Mouse (Mus musculus) cerebellum, adult 11 months (tissue): ENCODE results near the gene Morn4.

Experiments
- DNase-seq: peaks from one replicate; pipeline ENCODE4 v3.0.0; 2022

Morn4 gene

DNA sequence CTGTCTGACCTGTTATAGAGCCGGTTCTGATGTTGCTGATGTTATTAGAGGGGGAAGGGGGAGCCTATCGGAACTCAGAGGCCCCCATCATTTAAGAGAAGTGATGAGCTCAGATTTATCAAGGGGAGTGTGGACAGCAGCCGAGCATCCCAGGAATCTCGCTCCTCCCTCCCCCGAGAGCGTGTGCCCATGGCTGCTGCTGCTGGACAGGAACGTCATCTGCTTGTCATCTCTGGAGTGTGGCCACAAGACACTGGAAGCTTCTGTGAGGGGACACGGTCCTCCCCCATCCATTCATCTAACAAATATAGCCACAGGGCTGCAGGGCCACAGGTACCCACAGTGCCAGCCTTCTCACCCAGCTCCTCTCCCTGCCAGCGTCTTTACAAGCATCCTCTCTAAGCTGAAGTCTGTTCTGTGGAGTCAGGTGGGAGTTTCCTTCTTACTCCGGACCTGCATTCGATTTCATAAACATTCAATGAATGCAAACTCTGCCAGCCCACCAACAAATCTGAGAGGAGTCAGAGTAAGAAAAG is 48.9 kb downstream of the Morn4 start:
- DNase-seq = no peak

DNA sequence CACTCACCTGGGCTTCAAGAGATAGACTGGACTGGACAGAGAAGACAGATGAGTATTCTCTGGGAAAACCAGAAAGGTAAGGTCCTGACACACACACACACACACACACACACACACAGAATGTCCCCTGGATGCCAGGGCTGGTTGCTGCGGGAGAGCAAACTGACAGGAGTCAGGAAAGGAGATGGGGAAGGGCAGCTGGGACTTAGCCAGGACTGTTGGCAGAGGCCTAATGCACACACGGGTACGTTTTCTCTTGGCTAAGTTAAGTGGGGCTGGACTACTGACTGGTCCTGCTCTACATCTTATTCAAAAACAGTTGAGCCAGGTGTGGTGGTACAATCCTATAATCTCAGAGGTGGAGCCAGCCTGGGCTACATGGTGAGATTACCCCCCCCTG is 49.8 kb downstream of the Morn4 start:
- DNase-seq = no peak

DNA sequence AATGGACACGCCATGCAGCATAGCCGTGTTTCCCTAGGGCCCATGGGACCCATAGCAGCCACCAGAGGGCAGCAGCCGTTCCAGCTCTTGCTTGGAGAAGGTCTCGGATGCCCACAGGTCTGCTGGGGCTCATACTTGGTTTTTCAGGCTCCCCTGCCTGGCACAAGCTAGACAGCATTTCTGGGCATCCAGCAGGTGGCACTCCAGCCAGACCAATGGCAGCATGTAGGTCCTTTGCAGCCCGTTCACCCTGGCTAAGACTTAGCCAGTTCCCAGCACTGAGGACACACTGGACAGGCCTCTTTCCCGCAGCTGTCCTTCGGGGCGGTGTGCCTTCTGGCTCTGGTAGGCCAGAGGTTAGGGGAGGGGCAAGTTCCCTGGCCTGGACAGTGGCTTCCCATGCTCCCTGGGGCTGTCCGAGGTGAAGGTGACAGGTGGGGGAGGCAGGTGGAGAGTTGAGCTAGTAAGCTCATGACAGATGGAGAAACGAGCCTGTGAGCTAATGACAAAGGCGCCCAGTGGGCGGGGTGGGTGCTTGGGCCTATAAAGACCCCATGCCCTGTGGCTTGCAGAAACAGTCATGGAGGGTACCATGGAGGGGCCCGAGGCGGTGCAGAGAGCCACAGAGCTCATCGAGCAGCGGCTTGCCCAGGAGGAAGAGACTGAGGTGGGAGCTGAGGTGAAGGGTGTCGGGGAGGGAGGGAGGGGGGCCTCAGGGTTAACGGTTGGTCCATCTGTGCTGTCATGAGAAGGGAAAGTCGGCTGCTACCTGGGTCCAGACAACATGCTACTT is 50.5 kb downstream of the Morn4 start, which contains the start of gene Ankrd2:
Gene Ankrd2 (plus strand): TSS at position 545 of the 793 bp plus-strand sequence.
- peak; percentile 86 for DNase-seq

DNA sequence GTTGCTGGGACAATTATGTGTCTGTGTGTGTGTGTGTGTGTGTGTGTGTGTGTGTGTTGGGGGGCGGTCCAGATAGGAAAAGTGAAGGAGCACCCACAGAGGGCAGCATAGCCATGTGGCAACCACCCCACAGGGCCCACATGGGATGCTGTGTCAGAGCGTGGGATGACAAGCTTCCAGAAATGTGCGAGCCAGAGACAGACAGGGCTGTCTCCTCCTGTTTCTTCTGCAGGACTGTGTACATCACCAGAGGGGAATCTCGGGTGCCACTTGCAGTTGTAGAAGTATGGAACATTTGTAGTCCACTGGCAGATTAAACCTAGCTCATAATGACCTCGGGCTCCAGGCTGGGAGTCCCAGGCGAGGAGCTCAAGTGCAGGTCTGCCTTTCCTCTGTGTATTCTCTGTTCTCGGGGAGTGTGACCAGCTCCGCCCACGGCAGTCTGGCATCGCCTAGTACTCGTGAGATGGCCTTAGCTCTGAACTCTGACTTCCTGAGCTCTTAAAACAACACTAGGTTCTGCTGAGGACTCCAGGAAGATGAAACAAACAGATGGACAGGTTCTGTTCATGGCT is 51.2 kb downstream of the Morn4 start:
- DNase-seq = no peak

DNA sequence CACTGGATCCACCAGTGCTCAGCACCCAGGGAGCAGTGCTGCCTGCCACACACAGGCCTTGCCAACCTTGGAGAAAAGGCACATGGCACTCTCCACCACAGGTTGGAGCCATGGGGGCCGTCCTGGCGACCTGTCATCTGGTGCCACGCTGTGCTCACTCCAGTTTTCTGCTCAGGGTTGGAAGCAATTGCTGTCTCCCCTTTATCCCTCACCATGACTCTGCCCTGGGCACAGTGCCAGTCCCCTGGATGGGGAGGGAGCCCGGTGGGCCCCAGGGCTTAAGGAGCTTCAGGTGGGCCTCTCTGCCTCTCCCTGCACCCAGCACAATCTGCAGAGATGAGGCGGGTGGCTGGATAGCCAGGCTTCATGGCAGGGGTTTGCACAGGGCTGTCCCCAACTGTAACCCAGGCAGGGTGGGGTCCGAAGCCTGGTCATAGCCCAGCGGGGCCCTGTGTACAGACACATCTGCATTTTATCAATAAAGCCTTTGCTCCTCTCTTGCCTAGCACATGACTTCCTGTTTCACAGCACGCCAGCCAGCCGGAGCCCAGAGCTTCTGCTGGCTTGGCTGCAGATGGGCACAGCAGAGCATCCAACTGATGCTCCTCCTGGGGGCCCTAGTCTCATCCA is 51.9 kb downstream of the Morn4 start:
- peak; percentile 39 for DNase-seq

DNA sequence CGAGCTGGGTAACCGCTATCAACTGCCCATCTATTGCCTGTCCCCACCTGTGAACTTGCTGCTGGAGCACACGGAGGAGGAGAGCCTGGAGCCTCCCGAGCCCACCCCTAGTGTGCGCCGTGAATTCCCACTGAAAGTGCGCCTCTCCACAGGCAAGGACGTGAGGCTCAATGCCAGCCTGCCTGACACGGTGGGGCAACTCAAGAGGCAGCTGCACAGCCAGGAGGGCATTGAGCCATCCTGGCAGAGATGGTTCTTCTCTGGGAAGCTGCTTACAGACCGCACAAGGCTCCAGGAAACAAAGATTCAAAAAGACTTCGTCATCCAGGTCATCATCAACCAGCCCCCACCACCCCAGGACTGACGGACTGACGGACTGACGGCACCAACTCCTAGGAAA is 52.5 kb downstream of the Morn4 start:
- no peak for DNase-seq

DNA sequence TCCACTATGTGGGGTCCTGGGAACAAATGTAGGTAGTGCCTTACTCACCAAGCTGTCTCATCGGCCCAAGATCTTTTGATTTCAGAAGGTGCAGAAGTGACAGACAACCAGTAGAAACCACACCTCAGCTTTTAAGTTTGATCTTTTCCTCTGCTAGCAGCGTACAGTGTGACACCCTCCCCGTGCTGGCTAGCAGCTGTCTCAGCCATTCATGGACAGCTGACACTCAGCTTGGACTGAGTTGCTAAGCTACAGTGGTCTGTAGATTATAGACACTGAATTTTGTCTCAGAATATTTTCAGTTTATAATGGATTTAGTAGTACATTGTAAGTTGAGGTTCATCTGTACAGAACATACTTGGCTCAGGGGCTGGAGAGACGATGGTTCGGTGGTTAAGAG is 55.0 kb downstream of the Morn4 start:
- no peak for DNase-seq

DNA sequence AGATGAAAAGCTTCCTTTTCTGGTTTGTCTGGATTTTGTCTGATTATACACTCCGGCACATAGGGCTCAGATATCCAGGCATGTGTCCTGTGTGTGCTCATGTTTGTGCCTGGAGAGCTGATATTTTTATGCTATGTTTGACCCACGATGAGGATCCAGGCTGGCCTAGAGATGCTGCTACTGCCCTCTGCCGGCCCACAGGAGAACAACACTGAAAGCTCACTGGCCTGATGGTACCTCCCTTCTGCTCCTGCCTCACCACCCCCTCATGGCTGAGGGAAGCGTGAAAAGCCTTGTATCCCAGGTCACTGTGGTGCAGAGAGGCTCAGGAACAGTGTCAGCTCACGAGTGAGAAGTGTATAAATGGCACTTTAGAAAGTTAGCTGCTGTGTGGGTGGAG is 60.0 kb downstream of the Morn4 start:
- DNase-seq = peak; percentile 81
